Mouse (Mus musculus) bone marrow, adult 2 months (tissue): ENCODE data around the gene Lrmda.

Experiments used
- CTCF ChIP-seq: fragments of 200-500 bp; IDR thresholded peaks from 2 replicates; pipeline ENCODE4 v1.5.1; 2011; ENCODE audit warnings: low read length, control low read depth; ENCODE audit not compliant: control insufficient read depth, insufficient read depth
- POLR2A ChIP-seq: fragments of 200-500 bp; IDR thresholded peaks from 2 replicates; pipeline ENCODE4 v1.6.1; 2011; ENCODE audit warnings: low read depth, mild to moderate bottlenecking, control low read depth, low read length, borderline replicate concordance; ENCODE audit not compliant: control insufficient read depth

- TF ChIP-seq CTCF (no peak), POLR2A (no peak)
Observed at GRCm38 (mm10) chr14:22425018-22425534, 405.6 kb downstream of the Lrmda start.
